Mouse (Mus musculus): Measurements from ENCODE around the gene Htra2. TPM values are rescaled to one million over a fixed set of nuclear protein-coding genes. Genes with fewer than 3 reads are reported as not detected.

Gene Htra2
- polyA plus RNA-seq, 2 experiments = 54.3 to 80.9 TPM

DNA sequence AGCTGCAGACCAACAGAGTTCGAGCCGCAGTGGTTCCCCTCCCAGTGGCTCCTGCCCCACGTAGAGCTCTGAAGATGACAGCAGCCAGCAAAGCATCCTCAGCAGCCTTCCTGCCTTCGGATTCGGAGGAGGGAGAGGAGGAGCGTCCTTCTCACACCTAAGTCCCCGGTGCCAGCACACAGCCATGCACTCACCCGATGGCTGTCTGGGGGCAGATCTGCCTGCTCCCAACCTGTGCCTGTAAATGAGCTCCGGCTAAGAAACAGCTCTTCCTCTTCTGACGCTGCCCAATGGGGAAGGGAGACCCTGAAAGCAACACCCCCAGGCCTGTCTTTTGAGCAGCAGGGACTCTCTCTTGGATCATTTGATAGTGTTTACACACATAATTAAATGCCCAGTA, 25.3 kb downstream of the Htra2 start:
- Histone ChIP-seq H3K27me3 (ENCODE audit: control insufficient read depth, insufficient read depth, low read length) (no peaks in the 10 kb centered on the region; the same call in 1 of the 2 replicates), H3K36me3 (replicated peaks; ENCODE audit: control insufficient read depth, insufficient read depth, low read depth) (peaks cover 17% of the 10 kb centered on the region), H3K27ac (no peak overlapping the region), H3K9me3 (ENCODE audit: control insufficient read depth, low read length) (no peaks in the 10 kb centered on the region), H3K9ac (replicated peaks) (no peak overlapping the region), H3K4me2 (ENCODE audit: low read depth) (no peak overlapping the region), H3K4me1 (replicated peaks; ENCODE audit: control insufficient read depth in 2 of 2, insufficient read depth in 2 of 2, low read length in 1 of 2) (peaks cover 13 to 22% of the 10 kb centered on the region in 2 experiments), H3K4me3 (ENCODE audit: insufficient read depth in 1 of 2, low read depth in 2 of 2, low read length in 2 of 2) (no peak overlapping the region)
- WGBS (ENCODE audit: insufficient replicate concordance) = 62% methylated on average over 10 of the region's 10 CpGs
- ATAC-seq (ENCODE audit: insufficient read depth) (no peak), DNase-seq (ENCODE audit: low read depth in 3 of 3, low spot score in 3 of 3) (no peak)
- TF ChIP-seq EP300 (IDR thresholded peaks at IDR 0.05; ENCODE audit: low read depth) = no peak
- no peak for TF ChIP-seq CTCF (IDR thresholded peaks at IDR 0.05; ENCODE audit: low read depth)

DNA sequence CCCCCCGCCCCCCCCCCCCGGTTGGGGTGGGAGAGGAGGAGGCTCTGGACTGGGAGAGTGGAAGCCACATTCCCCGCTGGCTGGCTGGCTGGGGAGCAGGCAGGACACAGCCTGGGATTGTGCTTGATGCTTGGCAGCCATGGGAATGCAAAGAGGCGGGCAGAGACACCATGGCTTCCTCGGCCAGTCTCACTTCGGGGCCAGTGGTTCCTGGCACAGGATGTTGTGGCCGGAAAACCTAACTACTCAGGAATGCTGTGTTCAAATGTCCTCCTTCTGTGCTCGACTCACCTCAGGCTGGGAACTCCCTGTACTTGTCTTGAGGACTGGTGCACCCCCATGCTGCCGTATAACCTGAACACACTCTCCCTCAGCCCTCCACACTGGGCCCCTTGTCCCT, 27.4 kb downstream of the Htra2 start:
- H3K27me3 ChIP-seq (ENCODE audit: control insufficient read depth, insufficient read depth, low read length) = no peaks in the 10 kb centered on the region
- peaks cover 25 to 37% of the 10 kb centered on the region in 2 experiments for H3K4me1 ChIP-seq (replicated peaks; ENCODE audit: control insufficient read depth in 2 of 2, insufficient read depth in 2 of 2, low read length in 1 of 2)
- TF ChIP-seq EP300 (IDR thresholded peaks at IDR 0.05; ENCODE audit: low read depth) (no peak), CTCF (IDR thresholded peaks at IDR 0.05; ENCODE audit: low read depth) (no peak)
- H3K27ac ChIP-seq = no peak overlapping the region; the same call in 1 of the 2 replicates
- no peak overlapping the region for H3K4me2 ChIP-seq (ENCODE audit: low read depth)
- no peak for DNase-seq (ENCODE audit: low read depth in 3 of 3, low spot score in 3 of 3)
- H3K36me3 ChIP-seq (replicated peaks; ENCODE audit: control insufficient read depth, insufficient read depth, low read depth) = peaks cover 17% of the 10 kb centered on the region
- no peak overlapping the region for H3K9ac ChIP-seq (replicated peaks)
- ATAC-seq (ENCODE audit: insufficient read depth) = no peak
- no peaks in the 10 kb centered on the region for H3K9me3 ChIP-seq (ENCODE audit: control insufficient read depth, low read length)
- 41% methylated on average over 7 of the region's 9 CpGs for WGBS (ENCODE audit: insufficient replicate concordance)
- no peak overlapping the region for H3K4me3 ChIP-seq (ENCODE audit: insufficient read depth in 1 of 2, low read depth in 2 of 2, low read length in 2 of 2)

DNA sequence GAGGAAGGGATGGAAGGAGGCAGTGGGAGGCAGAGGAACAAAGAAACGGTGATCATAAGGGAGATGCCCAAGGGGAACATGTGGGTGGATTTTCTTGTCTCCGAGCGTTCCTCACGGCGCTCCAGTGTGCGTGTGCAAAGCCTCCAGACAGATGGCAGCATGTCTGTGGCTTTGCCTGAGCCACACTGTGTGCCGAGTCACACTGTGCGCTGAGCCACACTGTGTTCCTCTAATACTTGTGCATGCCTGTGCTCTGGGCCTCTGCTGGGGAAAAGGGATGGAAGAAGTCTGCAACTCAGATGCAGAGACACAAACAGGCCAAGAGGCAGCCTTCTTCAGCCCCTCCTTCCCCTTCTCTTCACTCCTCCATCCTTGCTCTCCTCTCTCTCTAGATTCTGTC, 27.8 kb downstream of the Htra2 start:
- DNase-seq (ENCODE audit: low read depth in 3 of 3, low spot score in 3 of 3) (no peak), ATAC-seq (ENCODE audit: insufficient read depth) (no peak)
- Histone ChIP-seq H3K4me1 (replicated peaks; ENCODE audit: control insufficient read depth in 2 of 2, insufficient read depth in 2 of 2, low read length in 1 of 2) (peaks cover 29 to 40% of the 10 kb centered on the region in 2 experiments), H3K9ac (replicated peaks) (no peak overlapping the region), H3K36me3 (replicated peaks; ENCODE audit: control insufficient read depth, insufficient read depth, low read depth) (peaks cover 17% of the 10 kb centered on the region), H3K9me3 (ENCODE audit: control insufficient read depth, low read length) (no peaks in the 10 kb centered on the region), H3K4me3 (ENCODE audit: insufficient read depth in 1 of 2, low read depth in 2 of 2, low read length in 2 of 2) (no peak overlapping the region), H3K4me2 (ENCODE audit: low read depth) (no peak overlapping the region), H3K27me3 (ENCODE audit: control insufficient read depth, insufficient read depth, low read length) (no peaks in the 10 kb centered on the region), H3K27ac (no peak overlapping the region)
- no peak for TF ChIP-seq CTCF (IDR thresholded peaks at IDR 0.05; ENCODE audit: low read depth)
- TF ChIP-seq EP300 (IDR thresholded peaks at IDR 0.05; ENCODE audit: low read depth) = no peak
- WGBS (ENCODE audit: insufficient replicate concordance) = 68% methylated on average over 8 of the region's 8 CpGs

DNA sequence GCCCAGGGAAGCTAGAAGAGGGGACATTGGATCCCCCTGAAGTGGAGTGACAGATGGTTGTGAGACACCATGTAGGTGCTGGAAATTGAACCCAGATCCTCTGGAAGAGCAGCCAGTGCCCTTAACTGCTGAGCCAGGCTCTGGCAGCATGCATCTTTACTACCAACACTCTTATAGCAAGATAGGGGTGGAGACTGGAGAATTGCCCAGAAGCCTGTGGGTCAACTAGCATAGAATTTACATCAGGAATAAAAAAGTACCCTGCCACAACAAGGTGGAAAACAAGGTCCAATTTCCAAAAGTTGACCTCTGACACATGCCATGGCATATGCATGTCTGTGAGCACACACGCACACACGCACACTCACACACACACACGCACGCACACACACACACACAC, 29.9 kb downstream of the Htra2 start:
- Histone ChIP-seq H3K9ac (replicated peaks) (no peak overlapping the region), H3K4me1 (replicated peaks; ENCODE audit: control insufficient read depth in 2 of 2, insufficient read depth in 2 of 2, low read length in 1 of 2) (peaks cover 44 to 54% of the 10 kb centered on the region in 2 experiments), H3K27me3 (ENCODE audit: control insufficient read depth, insufficient read depth, low read length) (no peaks in the 10 kb centered on the region), H3K36me3 (replicated peaks; ENCODE audit: control insufficient read depth, insufficient read depth, low read depth) (no peaks in the 10 kb centered on the region), H3K27ac (peak overlapping the region; percentile 84), H3K4me2 (ENCODE audit: low read depth) (no peak overlapping the region), H3K9me3 (ENCODE audit: control insufficient read depth, low read length) (no peaks in the 10 kb centered on the region), H3K4me3 (ENCODE audit: insufficient read depth in 1 of 2, low read depth in 2 of 2, low read length in 2 of 2) (no peak overlapping the region)
- no peak for DNase-seq (ENCODE audit: low read depth in 3 of 3, low spot score in 3 of 3)
- no peak for ATAC-seq (ENCODE audit: insufficient read depth)
- 98% methylated on average over 4 of the region's 4 CpGs for WGBS (ENCODE audit: insufficient replicate concordance)
- no peak for TF ChIP-seq CTCF (IDR thresholded peaks at IDR 0.05; ENCODE audit: low read depth)
- TF ChIP-seq EP300 (IDR thresholded peaks at IDR 0.05; ENCODE audit: low read depth) = no peak

DNA sequence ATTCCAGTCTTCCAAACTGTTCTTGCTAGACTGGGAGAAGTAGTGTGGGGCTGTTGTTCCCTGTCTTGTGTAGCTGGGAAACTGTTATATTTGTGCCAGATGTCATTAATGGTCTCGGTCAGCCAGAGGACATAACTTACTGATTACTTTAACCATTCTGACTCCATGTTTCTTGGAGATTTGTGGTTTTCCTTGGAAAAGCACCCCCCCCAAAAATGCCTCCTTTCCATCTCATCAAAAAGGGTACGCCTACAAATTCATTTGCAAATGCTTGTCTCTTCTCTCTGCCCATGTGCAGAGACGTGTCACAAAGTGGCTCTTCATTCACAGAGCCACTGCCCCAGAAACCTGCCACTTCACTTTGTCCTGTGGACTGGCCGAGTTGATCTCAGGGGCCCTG, 30.7 kb downstream of the Htra2 start:
- H3K4me1 ChIP-seq (replicated peaks; ENCODE audit: control insufficient read depth in 2 of 2, insufficient read depth in 2 of 2, low read length in 1 of 2) = peaks cover 52 to 62% of the 10 kb centered on the region in 2 experiments
- H3K4me2 ChIP-seq (ENCODE audit: low read depth) = no peak overlapping the region
- no peaks in the 10 kb centered on the region for H3K36me3 ChIP-seq (replicated peaks; ENCODE audit: control insufficient read depth, insufficient read depth, low read depth)
- no peaks in the 10 kb centered on the region for H3K9me3 ChIP-seq (ENCODE audit: control insufficient read depth, low read length)
- 42% methylated on average over 4 of the region's 4 CpGs for WGBS (ENCODE audit: insufficient replicate concordance)
- DNase-seq (ENCODE audit: low read depth in 3 of 3, low spot score in 3 of 3) (no peak), ATAC-seq (ENCODE audit: insufficient read depth) (no peak)
- no peak overlapping the region for H3K4me3 ChIP-seq (ENCODE audit: insufficient read depth in 1 of 2, low read depth in 2 of 2, low read length in 2 of 2)
- H3K27ac ChIP-seq = peak overlapping the region; percentile 84
- TF ChIP-seq CTCF (IDR thresholded peaks at IDR 0.05; ENCODE audit: low read depth) (no peak), EP300 (IDR thresholded peaks at IDR 0.05; ENCODE audit: low read depth) (no peak)
- no peak overlapping the region; the same call in 1 of the 2 replicates for H3K9ac ChIP-seq (replicated peaks)
- H3K27me3 ChIP-seq (ENCODE audit: control insufficient read depth, insufficient read depth, low read length) = no peaks in the 10 kb centered on the region
